Mouse (Mus musculus): ENCODE measurements around the gene Zswim5. TPM values are rescaled to one million over a fixed set of nuclear protein-coding genes. Genes with fewer than 3 reads are reported as not detected.

Zswim5 gene
- polyA plus RNA-seq, 1 experiment from 2014 or later: 0.79 TPM

DNA sequence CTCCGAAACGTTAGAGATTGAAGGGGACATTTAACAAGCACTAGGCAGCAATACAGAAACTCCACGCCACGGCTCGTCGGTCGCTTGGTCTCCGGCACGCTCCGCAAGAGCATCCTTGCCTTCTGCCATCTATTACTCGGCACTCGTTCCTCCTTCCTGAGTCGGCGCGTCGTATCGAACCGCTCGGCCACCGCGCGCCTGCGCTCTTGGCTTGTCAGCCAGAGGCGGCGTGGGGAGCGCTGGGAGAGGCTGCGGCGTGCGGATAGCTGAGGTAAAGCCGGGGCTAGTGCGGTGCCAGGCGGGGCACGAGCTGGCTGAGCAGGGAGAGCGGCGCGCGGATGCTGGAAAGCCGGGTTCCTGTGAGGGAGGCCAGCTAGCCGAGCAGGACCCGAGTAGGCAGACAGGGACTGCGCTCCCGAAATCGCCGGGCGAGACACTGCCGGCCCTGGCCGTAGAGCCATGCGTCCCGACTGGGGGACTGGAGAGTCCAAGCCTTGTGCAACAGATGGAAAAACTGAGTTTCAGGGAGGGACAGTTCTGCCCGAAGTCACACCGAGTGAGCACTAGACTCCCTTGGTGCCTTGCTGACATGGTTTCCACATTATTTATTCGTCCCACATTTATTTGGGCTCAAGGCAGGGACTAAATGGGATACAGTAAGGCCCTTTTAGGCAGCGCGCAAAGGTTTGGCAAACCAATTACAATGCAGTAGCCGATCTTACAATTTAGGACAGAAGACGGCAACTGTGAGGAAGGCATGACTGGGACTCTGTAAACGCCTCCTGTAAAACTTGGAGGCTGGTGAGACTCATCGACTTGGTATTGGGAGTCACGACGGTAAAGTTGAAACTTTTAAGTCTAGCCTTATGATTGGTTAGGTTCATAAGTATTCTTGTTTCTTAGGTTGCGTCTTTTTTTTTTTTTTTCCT lies 142.3 kb downstream of the Zswim5 start, which contains the start of gene Eif2b3:
Gene Eif2b3, plus strand, starts transcription at position 197 of the 929 bp plus-strand sequence.
- no peaks in the 10 kb centered on the region for H3K4me1 ChIP-seq (ENCODE audit: insufficient read depth)
- H3K27ac ChIP-seq (ENCODE audit: low read depth): no peak within 1 kb of the TSS
- H3K27me3 ChIP-seq (ENCODE audit: insufficient read depth, low read length): no peaks in the 10 kb centered on the region
- DNase-seq: peak; percentile 96
- H3K4me2 ChIP-seq: peak within 1 kb of the TSS; percentile 66
- no peak; the same call in 1 of the 2 replicates for TF ChIP-seq CTCF (IDR thresholded peaks at IDR 0.05; ENCODE audit: low read depth)
- peak within 1 kb of the TSS; percentile 77 for H3K9ac ChIP-seq
- under 1% methylated on average over 61 of the region's 61 CpGs for WGBS
- H3K9me3 ChIP-seq (ENCODE audit: low read depth, low read length): no peaks in the 10 kb centered on the region
- H3K4me3 ChIP-seq (ENCODE audit: low read depth, low read length): peak within 1 kb of the TSS; percentile 70
- ATAC-seq (ENCODE audit: insufficient read depth): peak; percentile 98
- H3K36me3 ChIP-seq (ENCODE audit: insufficient read depth): peaks cover 14% of the 10 kb centered on the region

DNA sequence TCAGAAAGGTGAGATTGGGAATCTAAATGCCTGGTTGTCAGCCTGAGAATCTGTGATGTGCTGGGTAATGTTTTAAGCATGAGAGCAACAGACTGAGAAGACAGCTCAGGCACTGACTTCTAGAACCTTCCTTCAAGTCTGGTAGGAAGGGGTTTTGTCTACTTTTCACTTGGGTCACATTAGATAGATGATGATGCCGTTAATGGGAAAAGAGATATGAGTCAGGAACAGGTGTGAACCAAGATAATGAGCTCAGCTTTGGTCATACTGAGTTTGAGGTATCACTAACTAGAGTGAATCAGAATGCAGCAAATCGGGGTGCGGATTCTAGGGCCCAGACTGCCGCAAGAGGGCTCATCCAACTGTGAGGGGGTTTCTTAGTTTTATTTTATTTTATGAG lies 146.3 kb downstream of the Zswim5 start:
- Histone ChIP-seq H3K27ac (ENCODE audit: low read depth) (no peak overlapping the region), H3K27me3 (ENCODE audit: insufficient read depth, low read length) (no peaks in the 10 kb centered on the region), H3K9me3 (ENCODE audit: low read depth, low read length) (no peaks in the 10 kb centered on the region), H3K4me1 (ENCODE audit: insufficient read depth) (no peaks in the 10 kb centered on the region), H3K4me3 (ENCODE audit: low read depth, low read length) (no peak overlapping the region), H3K9ac (no peak overlapping the region), H3K4me2 (no peak overlapping the region), H3K36me3 (ENCODE audit: insufficient read depth) (peaks cover 28% of the 10 kb centered on the region)
- ATAC-seq (ENCODE audit: insufficient read depth) (no peak), DNase-seq (no peak)
- no peak for TF ChIP-seq CTCF (IDR thresholded peaks at IDR 0.05; ENCODE audit: low read depth)
- 89% methylated on average over 4 of the region's 4 CpGs for WGBS

DNA sequence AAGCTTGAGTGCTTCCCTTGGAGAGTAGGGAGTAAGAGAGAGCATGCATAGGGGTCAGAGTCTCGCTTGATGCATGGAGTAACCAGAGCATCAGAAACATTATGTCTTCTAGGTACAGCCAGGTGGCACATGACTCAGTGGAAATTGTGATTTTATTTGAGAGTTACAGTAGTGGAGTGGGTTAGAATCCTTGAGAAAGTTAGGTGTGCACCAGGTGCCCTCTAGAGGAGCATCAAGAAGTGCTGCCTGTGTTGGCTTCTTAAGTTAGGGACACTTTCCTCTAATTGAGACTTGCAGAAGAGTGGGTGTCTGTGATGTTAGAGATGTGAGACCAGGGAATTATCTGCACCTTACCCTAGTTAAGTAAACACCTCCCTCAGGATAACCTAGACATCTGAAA lies 153.9 kb downstream of the Zswim5 start:
- H3K4me1 ChIP-seq (ENCODE audit: insufficient read depth): no peaks in the 10 kb centered on the region
- peaks cover 38% of the 10 kb centered on the region for H3K36me3 ChIP-seq (ENCODE audit: insufficient read depth)
- no peaks in the 10 kb centered on the region for H3K27me3 ChIP-seq (ENCODE audit: insufficient read depth, low read length)
- ATAC-seq (ENCODE audit: insufficient read depth) (no peak), DNase-seq (peak; percentile 2)
- H3K9ac ChIP-seq: no peak overlapping the region
- TF ChIP-seq CTCF (IDR thresholded peaks at IDR 0.05; ENCODE audit: low read depth): no peak
- WGBS: 90% methylated on average over 1 of the region's 1 CpGs
- H3K27ac ChIP-seq (ENCODE audit: low read depth): no peak overlapping the region
- H3K4me3 ChIP-seq (ENCODE audit: low read depth, low read length): no peak overlapping the region
- no peaks in the 10 kb centered on the region for H3K9me3 ChIP-seq (ENCODE audit: low read depth, low read length)
- no peak overlapping the region for H3K4me2 ChIP-seq

Other genes starting within 250 kb of the Zswim5 start
- gene Nasp, start 249.4 kb upstream of the Zswim5 start, polyA plus RNA-seq (2014; fragmentation: Nextera tagmentation; extraction: Ambion mirVana): 164 and 168 TPM in 2 replicates
- 759 and 786 TPM in 2 replicates for gene Akr1a1, start 225.7 kb upstream of the Zswim5 start, polyA plus RNA-seq (2014; fragmentation: Nextera tagmentation; extraction: Ambion mirVana)
- gene Prdx1, start 191.8 kb upstream of the Zswim5 start, polyA plus RNA-seq (2014; fragmentation: Nextera tagmentation; extraction: Ambion mirVana): 1,429 and 1,485 TPM in 2 replicates
- 18.0 and 20.7 TPM in 2 replicates for gene Mmachc, start 169.0 kb upstream of the Zswim5 start, polyA plus RNA-seq (2014; fragmentation: Nextera tagmentation; extraction: Ambion mirVana)
- 30.0 and 35.1 TPM in 2 replicates for gene Ccdc163, start 168.9 kb upstream of the Zswim5 start, polyA plus RNA-seq (2014; fragmentation: Nextera tagmentation; extraction: Ambion mirVana)
- gene Tesk2, start 156.4 kb upstream of the Zswim5 start, polyA plus RNA-seq (2014; fragmentation: Nextera tagmentation; extraction: Ambion mirVana): 6.6 and 7.8 TPM in 2 replicates
- 35.6 and 41.4 TPM in 2 replicates for gene Toe1, start 69.7 kb upstream of the Zswim5 start, polyA plus RNA-seq (2014; fragmentation: Nextera tagmentation; extraction: Ambion mirVana)
- 14.7 and 16.8 TPM in 2 replicates for gene Mutyh, start 69.7 kb upstream of the Zswim5 start, polyA plus RNA-seq (2014; fragmentation: Nextera tagmentation; extraction: Ambion mirVana)
- 0.71 and 0.91 TPM in 2 replicates for gene Hpdl, start 55.7 kb upstream of the Zswim5 start, polyA plus RNA-seq (2014; fragmentation: Nextera tagmentation; extraction: Ambion mirVana)
- 87.2 and 95.9 TPM in 2 replicates for gene Urod, start 117.0 kb downstream of the Zswim5 start, polyA plus RNA-seq (2014; fragmentation: Nextera tagmentation; extraction: Ambion mirVana)
- gene Hectd3, start 117.9 kb downstream of the Zswim5 start, polyA plus RNA-seq (2014; fragmentation: Nextera tagmentation; extraction: Ambion mirVana): 7.9 and 9.1 TPM in 2 replicates
- 43.5 and 45.2 TPM in 2 replicates for gene Eif2b3, start 142.0 kb downstream of the Zswim5 start, polyA plus RNA-seq (2014; fragmentation: Nextera tagmentation; extraction: Ambion mirVana)
- gene Ptch2, start 218.7 kb downstream of the Zswim5 start, polyA plus RNA-seq (2014; fragmentation: Nextera tagmentation; extraction: Ambion mirVana): 12.2 and 14.1 TPM in 2 replicates
- gene Btbd19, start 248.3 kb downstream of the Zswim5 start, polyA plus RNA-seq (2014; fragmentation: Nextera tagmentation; extraction: Ambion mirVana): 6.7 and 7.6 TPM in 2 replicates
- not detected in 2 replicates for gene Tctex1d4, start 249.4 kb downstream of the Zswim5 start, polyA plus RNA-seq (2014; fragmentation: Nextera tagmentation; extraction: Ambion mirVana)

Data from lung, embryonic 14.5 days (tissue).